Mouse (Mus musculus): ENCODE results near the gene Camta1.

Gene Camta1

GRCm38 (mm10) chr4:151618420-151619310 lies 243.0 kb downstream of the Camta1 start:
- DNase-seq (ENCODE audit: extremely low spot score, low read depth, low spot score): no peak

- DNase-seq (ENCODE audit: extremely low spot score, low read depth, low spot score): no peak
These were observed 250.1 kb downstream of the Camta1 start for GRCm38 (mm10) chr4:151611621-151612020.

DNA sequence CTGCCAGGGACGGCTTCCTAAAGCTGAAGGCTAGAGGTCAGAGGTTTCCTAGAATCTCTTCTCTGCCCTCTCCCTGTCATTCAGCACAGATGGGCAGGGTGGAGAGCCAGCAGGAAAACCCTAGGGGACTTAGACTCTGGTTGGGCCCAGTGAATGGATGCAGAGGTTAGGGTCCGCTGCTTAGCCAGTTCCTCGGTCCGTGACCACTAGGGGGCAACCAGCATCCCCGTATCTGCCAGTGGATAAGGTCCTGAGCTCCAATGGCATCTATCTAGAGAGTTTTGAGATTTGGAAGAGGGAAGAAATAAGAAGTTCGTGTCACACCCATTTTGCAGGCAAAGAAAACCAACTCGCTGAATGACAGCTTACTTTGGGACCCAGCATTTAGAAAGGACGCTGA lies 251.4 kb downstream of the Camta1 start:
- DNase-seq (ENCODE audit: extremely low spot score, low read depth, low spot score): no peak

DNA sequence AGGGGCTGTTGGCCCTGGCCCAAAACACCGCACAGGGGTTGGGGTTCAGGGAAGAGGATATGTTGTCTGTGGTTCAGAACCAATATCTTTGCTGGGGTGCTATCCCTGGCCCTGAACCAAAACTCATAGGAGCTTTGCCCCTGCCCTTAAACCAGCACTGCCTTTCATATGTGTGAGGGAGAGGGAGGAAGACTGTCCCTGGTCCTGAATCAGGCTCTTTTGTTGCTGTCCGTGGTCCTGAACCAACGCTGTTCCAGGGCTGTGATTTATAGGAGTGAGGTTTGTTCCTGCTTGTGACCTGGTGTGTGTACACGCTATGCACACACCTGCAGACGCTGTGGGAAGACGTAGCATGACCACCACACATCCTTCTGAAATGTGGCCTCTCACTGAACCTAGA lies 256.8 kb downstream of the Camta1 start:
- DNase-seq (ENCODE audit: extremely low spot score, low read depth, low spot score): peak; percentile 61

DNA sequence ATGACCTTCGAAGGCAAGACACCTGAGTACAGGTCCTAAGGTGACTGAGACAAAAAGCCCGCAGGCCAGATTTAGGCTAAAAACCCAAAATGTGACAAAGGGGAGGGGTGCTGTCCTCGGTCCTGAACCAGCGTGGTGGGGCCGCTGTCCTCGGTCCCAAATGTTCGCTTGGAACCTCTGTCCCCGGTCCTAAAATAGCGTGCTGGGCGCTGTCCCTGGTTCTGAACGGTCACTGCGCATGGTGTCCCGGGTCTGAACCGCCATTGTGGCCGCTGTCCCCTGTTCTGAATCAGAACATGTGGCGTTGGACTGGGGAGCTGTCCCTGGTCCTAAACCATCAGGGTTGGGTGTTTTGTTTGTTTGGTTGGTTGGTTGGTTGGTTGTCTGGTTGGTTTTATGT lies 257.2 kb downstream of the Camta1 start:
- peak; percentile 84 for DNase-seq (ENCODE audit: extremely low spot score, low read depth, low spot score)

- no peak for DNase-seq (ENCODE audit: extremely low spot score, low read depth, low spot score)
These were observed 258.1 kb downstream of the Camta1 start for GRCm38 (mm10) chr4:151603586-151603985.

DNA sequence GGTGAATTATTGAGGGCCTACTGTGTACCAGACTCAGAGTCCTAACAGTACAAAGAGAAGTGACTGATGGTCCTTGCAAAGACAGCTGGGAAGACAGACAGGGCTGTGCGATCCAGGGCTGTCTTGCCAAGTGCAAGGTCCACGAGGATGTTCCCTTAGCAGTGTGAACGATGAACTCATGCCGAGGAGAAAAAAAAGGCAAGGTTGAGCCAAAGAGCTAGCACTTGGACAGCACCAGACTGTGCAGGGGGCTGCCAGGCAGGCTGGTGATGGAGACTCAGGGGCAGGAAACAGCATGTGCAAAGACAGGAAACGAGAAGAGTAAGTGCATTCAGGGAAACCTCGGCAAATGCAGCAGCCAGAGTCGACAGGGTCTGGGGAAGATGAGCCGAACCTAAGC lies 266.6 kb downstream of the Camta1 start:
- no peak for DNase-seq (ENCODE audit: extremely low spot score, low read depth, low spot score)

- DNase-seq (ENCODE audit: extremely low spot score, low read depth, low spot score): no peak
These were observed 268.6 kb downstream of the Camta1 start for GRCm38 (mm10) chr4:151593042-151593441.

- no peak for DNase-seq (ENCODE audit: extremely low spot score, low read depth, low spot score)
These were observed 275.6 kb downstream of the Camta1 start for GRCm38 (mm10) chr4:151586074-151586473.

DNA sequence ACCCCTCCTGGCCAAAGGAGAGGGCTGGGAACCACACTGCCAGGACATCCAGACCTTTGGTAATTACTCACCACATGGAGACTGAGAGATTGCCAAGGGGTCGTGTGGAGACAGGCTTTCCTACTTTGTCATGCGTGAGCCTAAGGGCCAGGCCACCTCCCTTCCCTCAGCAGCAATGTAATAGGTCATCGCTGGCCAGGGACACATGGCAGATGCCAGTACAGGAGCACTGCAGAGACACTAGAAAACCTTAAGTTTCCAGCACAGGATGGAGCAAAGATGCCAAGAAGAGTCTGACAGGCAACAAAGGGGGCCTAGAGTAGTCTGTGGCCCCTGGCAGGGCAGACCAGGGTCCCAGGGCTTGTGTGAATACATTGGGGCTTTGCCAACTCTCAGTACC lies 283.7 kb downstream of the Camta1 start:
- DNase-seq (ENCODE audit: extremely low spot score, low read depth, low spot score): no peak

DNA sequence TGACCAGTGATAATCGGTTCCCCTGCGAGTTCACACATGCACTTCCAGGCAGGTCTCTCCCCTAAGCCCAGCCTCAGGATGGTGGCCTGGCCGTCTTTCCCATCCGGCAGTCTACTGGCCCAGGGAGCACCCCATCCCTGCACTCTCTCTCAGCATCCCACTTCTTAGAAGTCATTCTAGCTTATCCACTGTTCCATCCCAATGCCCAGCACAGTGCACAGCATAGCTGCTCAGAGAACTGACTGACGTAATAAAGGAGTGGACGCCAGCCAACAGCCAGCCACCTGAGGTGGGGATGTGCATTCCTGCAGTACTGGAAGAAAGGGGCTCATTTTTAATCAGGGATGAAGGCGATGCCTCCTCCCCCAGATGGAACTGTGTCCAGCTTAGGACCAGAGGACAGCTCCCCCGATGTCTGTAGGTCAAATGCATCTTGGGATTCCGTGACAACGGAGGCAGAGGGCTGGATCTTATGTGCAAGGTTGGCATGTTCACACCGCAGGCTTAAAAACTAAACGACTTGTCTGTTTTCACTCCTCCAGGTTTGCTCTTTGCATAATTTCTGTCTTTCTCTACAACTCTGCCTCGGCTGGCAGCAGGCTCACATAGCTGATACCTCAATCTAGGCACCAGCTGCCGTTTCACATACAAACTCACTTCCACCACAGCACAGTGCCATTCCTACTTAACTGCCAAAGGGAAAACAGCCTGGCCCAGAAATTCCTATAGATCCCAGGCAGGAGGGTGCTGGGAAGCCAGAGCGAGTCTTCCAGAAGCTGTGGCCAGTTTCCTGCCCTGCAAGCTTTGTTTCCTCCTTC lies 285.2 kb downstream of the Camta1 start:
- no peak for DNase-seq (ENCODE audit: extremely low spot score, low read depth, low spot score)

- DNase-seq (ENCODE audit: extremely low spot score, low read depth, low spot score): no peak
These were observed 289.0 kb downstream of the Camta1 start for GRCm38 (mm10) chr4:151572716-151573115.

DNA sequence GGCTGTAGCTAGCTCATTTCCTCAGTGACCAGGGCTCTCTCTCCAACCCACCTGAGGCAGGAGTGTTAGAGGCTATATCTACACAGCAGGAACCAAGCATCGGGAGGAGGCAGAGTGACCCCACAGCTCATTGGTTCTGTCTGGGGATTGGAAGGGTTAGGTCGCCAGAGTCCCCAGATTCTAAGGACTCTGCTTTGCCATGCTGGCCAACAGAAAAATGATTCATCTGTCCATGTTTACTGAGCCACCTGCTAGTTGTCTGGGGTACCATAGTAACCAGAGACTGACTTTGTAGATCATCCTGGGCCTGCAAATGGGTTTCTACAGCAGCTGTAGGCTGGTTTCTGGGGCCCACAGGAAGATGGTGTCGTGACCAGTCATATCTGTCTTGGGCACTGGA lies 292.1 kb downstream of the Camta1 start:
- DNase-seq (ENCODE audit: extremely low spot score, low read depth, low spot score): no peak

- no peak for DNase-seq (ENCODE audit: extremely low spot score, low read depth, low spot score)
These were observed 292.8 kb downstream of the Camta1 start for GRCm38 (mm10) chr4:151568887-151569286.

GRCm38 (mm10) chr4:151567105-151567504 lies 294.6 kb downstream of the Camta1 start:
- DNase-seq (ENCODE audit: extremely low spot score, low read depth, low spot score): no peak

- DNase-seq (ENCODE audit: extremely low spot score, low read depth, low spot score): no peak
These were observed 306.2 kb downstream of the Camta1 start for GRCm38 (mm10) chr4:151555505-151555904.

DNA sequence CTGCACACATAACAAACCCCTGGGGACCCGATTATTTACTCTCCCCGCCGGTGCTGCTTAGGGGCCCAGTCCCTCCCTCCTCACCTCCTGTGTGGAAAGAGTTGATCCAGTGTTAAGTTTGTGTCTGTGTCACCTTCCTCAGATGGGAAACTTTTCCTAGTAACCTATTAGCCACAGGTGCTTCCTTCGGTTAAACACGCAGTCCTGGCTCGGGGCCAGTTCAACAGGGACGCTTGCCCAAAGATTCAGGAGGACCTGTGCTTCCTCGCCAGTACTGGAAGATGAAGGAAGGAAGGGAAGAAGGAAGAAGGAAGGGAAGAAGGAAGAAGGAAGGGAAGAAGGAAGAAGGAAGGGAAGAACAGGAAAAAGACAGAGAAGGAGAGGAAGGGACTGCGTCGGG lies 312.2 kb downstream of the Camta1 start:
- no peak for DNase-seq (ENCODE audit: extremely low spot score, low read depth, low spot score)

GRCm38 (mm10) chr4:151545452-151545851 lies 316.2 kb downstream of the Camta1 start:
- DNase-seq (ENCODE audit: extremely low spot score, low read depth, low spot score): no peak

GRCm38 (mm10) chr4:151544191-151544590 lies 317.5 kb downstream of the Camta1 start:
- no peak for DNase-seq (ENCODE audit: extremely low spot score, low read depth, low spot score)

DNA sequence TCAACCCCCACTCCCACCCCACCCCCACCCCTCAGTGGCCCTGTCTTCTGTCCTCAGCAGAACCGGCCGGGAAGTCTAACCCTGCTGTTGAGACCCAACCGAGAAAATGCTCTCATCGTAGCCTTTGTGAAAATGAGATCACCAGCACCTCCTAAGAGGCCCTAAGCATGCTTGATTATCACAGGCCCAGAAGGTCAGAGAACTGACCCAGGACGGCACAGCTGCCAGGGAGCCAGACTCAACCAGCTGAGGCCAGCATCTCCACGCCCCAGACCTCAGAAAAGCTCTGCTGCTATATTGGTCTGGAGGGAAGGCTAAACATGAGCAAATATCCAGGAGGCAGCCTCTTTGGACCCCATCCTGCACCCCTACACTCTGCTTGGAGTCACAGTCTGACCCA lies 321.1 kb downstream of the Camta1 start:
- no peak for DNase-seq (ENCODE audit: extremely low spot score, low read depth, low spot score)

DNA sequence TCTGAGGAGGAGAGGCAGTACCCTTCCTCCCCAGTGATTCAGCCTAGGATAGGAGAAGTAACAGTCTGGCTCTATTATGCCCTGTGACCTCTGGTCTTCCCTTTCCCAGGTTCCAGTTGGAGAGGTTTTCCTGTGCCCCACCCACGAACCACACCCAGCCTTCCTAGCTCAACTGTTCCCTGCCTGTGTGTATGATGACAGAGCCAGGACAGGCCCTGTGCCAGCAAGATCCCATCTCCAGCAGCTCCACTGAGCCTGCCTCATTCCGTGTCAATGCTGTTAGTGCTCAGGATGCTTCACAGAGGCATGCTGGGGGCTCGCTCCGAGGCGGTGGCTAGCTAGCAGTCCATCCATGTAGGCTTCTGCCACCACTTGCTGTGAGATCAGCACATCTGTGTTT lies 321.8 kb downstream of the Camta1 start:
- DNase-seq (ENCODE audit: extremely low spot score, low read depth, low spot score): no peak

- no peak for DNase-seq (ENCODE audit: extremely low spot score, low read depth, low spot score)
These were observed 322.5 kb downstream of the Camta1 start for GRCm38 (mm10) chr4:151539167-151539525.

Data from hindlimb bud, embryonic 11.5 days (tissue).